Mouse (Mus musculus) embryonic fibroblast, embryonic 13.5 days (primary cell): ENCODE measurements around the gene Cit. TPM values are rescaled to one million over a fixed set of nuclear protein-coding genes. Genes with fewer than 3 reads are reported as not detected.

Source experiments
- H3K27ac ChIP-seq: 2 replicates; pipeline ENCODE4 v1.5.1; 2012; ENCODE audit warnings: low read length, control low read depth, inconsistent platforms; ENCODE audit not compliant: insufficient read depth
- H3K4me1 ChIP-seq: 2 replicates; pipeline ENCODE4 v1.6.1; 2011; ENCODE audit warnings: low read length; ENCODE audit not compliant: control insufficient read depth, insufficient read depth
- H3K4me3 ChIP-seq: 2 replicates; pipeline ENCODE4 v1.5.1; 2011; ENCODE audit warnings: mild to moderate bottlenecking, control low read depth, low read length; ENCODE audit not compliant: insufficient read depth
- CTCF ChIP-seq: IDR thresholded peaks from 2 replicates; pipeline ENCODE4 v1.5.1; 2011; ENCODE audit warnings: mild to moderate bottlenecking, control low read depth, low read length, moderate library complexity, borderline replicate concordance; ENCODE audit not compliant: insufficient read depth
- POLR2A ChIP-seq: IDR thresholded peaks from 2 replicates; pipeline ENCODE4 v1.6.1; 2011; ENCODE audit warnings: low read depth, mild to moderate bottlenecking, control low read depth, low read length, moderate library complexity
- polyA plus RNA-seq: library from polyadenylated mRNA; stranded (reverse); fragments of >200 nt; gene quantifications from 2 replicates; pipeline ENCODE4 v1.2.4, GENCODE M21; 2011; ENCODE audit warnings: low read depth; ENCODE audit not compliant: missing spikeins, insufficient read length

The Cit gene
- polyA plus RNA-seq, 1 experiment, result 14.3 TPM

- Histone ChIP-seq H3K4me1 (no peaks in the 10 kb centered on the region), H3K4me3 (no peak overlapping the region), H3K27ac (no peak overlapping the region)
- TF ChIP-seq POLR2A, result no peak
- TF ChIP-seq CTCF, result no peak
Measured at GRCm38 (mm10) chr5:115980537-115980936, 135.5 kb downstream of the Cit start.

- Histone ChIP-seq H3K27ac (no peak overlapping the region), H3K4me1 (no peaks in the 10 kb centered on the region), H3K4me3 (no peak overlapping the region)
- TF ChIP-seq CTCF, result no peak
- no peak for TF ChIP-seq POLR2A
Measured at GRCm38 (mm10) chr5:115982671-115983373, 137.7 kb downstream of the Cit start.

GRCm38 (mm10) chr5:115984392-115984791 lies 139.3 kb downstream of the Cit start:
- TF ChIP-seq CTCF (no peak), POLR2A (no peak)

GRCm38 (mm10) chr5:115985101-115985500 lies 140.0 kb downstream of the Cit start:
- TF ChIP-seq POLR2A (no peak), CTCF (no peak)
- H3K27ac ChIP-seq, result no peak overlapping the region

More at GRCm38 (mm10) chr5:115984392-115984791, 139.3 kb downstream of the Cit start:
- Histone ChIP-seq H3K27ac (no peak overlapping the region), H3K4me1 (no peaks in the 10 kb centered on the region), H3K4me3 (no peak overlapping the region)

GRCm38 (mm10) chr5:115987284-115987683 lies 142.2 kb downstream of the Cit start:
- H3K27ac ChIP-seq, result no peak overlapping the region
- TF ChIP-seq POLR2A (no peak), CTCF (no peak)
- H3K4me3 ChIP-seq, result no peak overlapping the region
- no peaks in the 10 kb centered on the region for H3K4me1 ChIP-seq

More at GRCm38 (mm10) chr5:115985101-115985500, 140.0 kb downstream of the Cit start:
- no peaks in the 10 kb centered on the region for H3K4me1 ChIP-seq
- H3K4me3 ChIP-seq, result no peak overlapping the region

- H3K27ac ChIP-seq, result no peak overlapping the region
- TF ChIP-seq POLR2A (no peak), CTCF (no peak)
- no peak overlapping the region for H3K4me3 ChIP-seq
- no peaks in the 10 kb centered on the region for H3K4me1 ChIP-seq
Measured at GRCm38 (mm10) chr5:115991717-115992116, 146.6 kb downstream of the Cit start.

- no peak for TF ChIP-seq POLR2A
- no peak for TF ChIP-seq CTCF
- Histone ChIP-seq H3K4me1 (no peaks in the 10 kb centered on the region), H3K27ac (no peak overlapping the region), H3K4me3 (no peak overlapping the region)
Measured at GRCm38 (mm10) chr5:115994101-115994500, 149.0 kb downstream of the Cit start.

GRCm38 (mm10) chr5:115997376-115997775 lies 152.3 kb downstream of the Cit start:
- Histone ChIP-seq H3K27ac (no peak overlapping the region), H3K4me1 (no peaks in the 10 kb centered on the region), H3K4me3 (no peak overlapping the region)
- TF ChIP-seq CTCF (no peak), POLR2A (no peak)

GRCm38 (mm10) chr5:116003154-116003553 lies 158.1 kb downstream of the Cit start:
- Histone ChIP-seq H3K4me3 (no peak overlapping the region), H3K27ac (no peak overlapping the region), H3K4me1 (no peaks in the 10 kb centered on the region)
- no peak for TF ChIP-seq POLR2A

- TF ChIP-seq POLR2A, result no peak
- TF ChIP-seq CTCF, result no peak
- Histone ChIP-seq H3K27ac (no peak overlapping the region), H3K4me1 (no peaks in the 10 kb centered on the region), H3K4me3 (no peak overlapping the region)
Measured at GRCm38 (mm10) chr5:116003825-116004224, 158.7 kb downstream of the Cit start.
